Mouse (Mus musculus): ENCODE data around the gene Rab39. TPM values are rescaled to one million over a fixed set of nuclear protein-coding genes. Genes with fewer than 3 reads are reported as not detected.

Rab39 gene
- total and polyA plus RNA-seq, 3 experiments: 0.91 to 2.7 (median 2.4) TPM

GRCm38 (mm10) chr9:53673571-53673970, 32.5 kb downstream of the Rab39 start:
- peak; percentile 85 for DNase-seq (ENCODE audit: extremely low read depth)
- Histone ChIP-seq H3K79me2 (replicated peaks; ENCODE audit: control insufficient read depth, extremely low read depth, insufficient read depth, poor library complexity, severe bottlenecking) (no peaks in the 10 kb centered on the region; the same call in none of the 2 replicates), H3K9ac (ENCODE audit: insufficient read depth, low read depth) (no peak overlapping the region), H3K9me3 (replicated peaks; ENCODE audit: low read length) (peaks cover 2% of the 10 kb centered on the region), H3K4me3 (replicated peaks in 1 of 3; ENCODE audit: low read depth in 2 of 3, low read length in 2 of 3, poor library complexity in 1 of 3) (no peak overlapping the region), H3K4me1 (ENCODE audit: control insufficient read depth in 1 of 2, insufficient read depth in 2 of 2) (peaks cover 2 to 9% of the 10 kb centered on the region in 2 experiments; a peak in 2 of 4 replicates), H3K36me3 (replicated peaks in 1 of 2; ENCODE audit: control insufficient read depth in 1 of 2, insufficient read depth in 1 of 2, low read length in 1 of 2) (no peaks in the 10 kb centered on the region), H3K4me2 (ENCODE audit: insufficient read depth, low read depth, poor library complexity, severe bottlenecking) (no peak overlapping the region), H3K27ac (ENCODE audit: insufficient read depth, low read depth) (no peak overlapping the region), H3K27me3 (replicated peaks) (no peaks in the 10 kb centered on the region)
- dilution Hi-C loops (cut with MboI; ENCODE audit: extremely low pct_ligation_motif_present, extremely low pct_unique_long_range_greater_than_20kb, low sequenced_read_pairs): no loop called here
- no peak for TF ChIP-seq CHD2 (IDR thresholded peaks at IDR 0.05; ENCODE audit: low read length)
- TF ChIP-seq ZNF384 (IDR thresholded peaks at IDR 0.05; ENCODE audit: low read depth, low read length): 0 out of 2 replicates have a peak, but pooled peaks have one; percentile 13
- TF ChIP-seq CTCF (conservative IDR thresholded peaks at IDR 0.05 in 1 of 2, IDR thresholded peaks at IDR 0.05 in 1 of 2; ENCODE audit: low read depth in 2 of 2, low read length in 2 of 2): peak; percentile 85 to 90
- TF ChIP-seq POLR2A (IDR thresholded peaks at IDR 0.05; ENCODE audit: low read depth, low read length): no peak
- no peak for TF ChIP-seq TCF12 (IDR thresholded peaks at IDR 0.05; ENCODE audit: low read depth, low read length)
- no peak for TF ChIP-seq MAZ (IDR thresholded peaks at IDR 0.05; ENCODE audit: low read depth, low read length)
- no peak for TF ChIP-seq POLR2AphosphoS2 (IDR thresholded peaks at IDR 0.05; ENCODE audit: low read depth, low read length)
- TF ChIP-seq E2F4 (IDR thresholded peaks at IDR 0.05; ENCODE audit: insufficient replicate concordance, low read depth, low read length): no peak
- TF ChIP-seq CHD1 (IDR thresholded peaks at IDR 0.05; ENCODE audit: low read depth, low read length): no peak
- TF ChIP-seq MAFK (IDR thresholded peaks at IDR 0.05; ENCODE audit: insufficient replicate concordance, low read length): no peak
- no peak for TF ChIP-seq MXI1 (IDR thresholded peaks at IDR 0.05; ENCODE audit: low read depth, low read length)
- TF ChIP-seq ELF1 (IDR thresholded peaks at IDR 0.05; ENCODE audit: low read depth, low read length): no peak
- TF ChIP-seq MAX (IDR thresholded peaks at IDR 0.05; ENCODE audit: low read length): no peak
- TF ChIP-seq ZMIZ1 (IDR thresholded peaks at IDR 0.05; ENCODE audit: low read depth, low read length): no peak
- no peak for TF ChIP-seq RCOR1 (conservative IDR thresholded peaks at IDR 0.05; ENCODE audit: low read depth, low read length)
- no peak for TF ChIP-seq SIN3A (IDR thresholded peaks at IDR 0.05; ENCODE audit: low read length)
- no peak for TF ChIP-seq GABPA (IDR thresholded peaks at IDR 0.05; ENCODE audit: insufficient replicate concordance, low read depth, low read length)
- no peak for TF ChIP-seq JUN (IDR thresholded peaks at IDR 0.05; ENCODE audit: insufficient read depth, low read depth, low read length)
- TF ChIP-seq PAX5 (IDR thresholded peaks at IDR 0.05; ENCODE audit: low read length): no peak
- peak; percentile 91 for TF ChIP-seq RAD21 (IDR thresholded peaks at IDR 0.05; ENCODE audit: low read depth, low read length)
- TF ChIP-seq SMC3 (IDR thresholded peaks at IDR 0.05; ENCODE audit: low read depth, low read length): peak; percentile 58
- TF ChIP-seq BHLHE40 (IDR thresholded peaks at IDR 0.05; ENCODE audit: low read depth, low read length): no peak
- TF ChIP-seq HCFC1 (IDR thresholded peaks at IDR 0.05; ENCODE audit: low read depth, low read length): no peak
- no peak for TF ChIP-seq NRF1 (IDR thresholded peaks at IDR 0.05; ENCODE audit: low read depth, low read length)
- TF ChIP-seq ETS1 (conservative IDR thresholded peaks at IDR 0.05; ENCODE audit: low read depth, low read length): no peak
- TF ChIP-seq MEF2A (IDR thresholded peaks at IDR 0.05; ENCODE audit: borderline replicate concordance, low read depth, low read length): no peak
- no peak for TF ChIP-seq JUND (conservative IDR thresholded peaks at IDR 0.05; ENCODE audit: low read depth, low read length)
- no peak for TF ChIP-seq IRF4 (IDR thresholded peaks at IDR 0.05; ENCODE audit: low read depth, low read length)
- no peak for TF ChIP-seq USF2 (conservative IDR thresholded peaks at IDR 0.05; ENCODE audit: low read depth, low read length)
- no peak for TF ChIP-seq EP300 (IDR thresholded peaks at IDR 0.05; ENCODE audit: low read length)
- no peak for TF ChIP-seq NELFE (IDR thresholded peaks at IDR 0.05; ENCODE audit: low read depth, low read length)
- no peak for TF ChIP-seq KAT2A (IDR thresholded peaks at IDR 0.05; ENCODE audit: insufficient replicate concordance, low read length)
- no peak for TF ChIP-seq USF1 (IDR thresholded peaks at IDR 0.05; ENCODE audit: low read depth, low read length)
- no peak for TF ChIP-seq TBP (conservative IDR thresholded peaks at IDR 0.05; ENCODE audit: low read depth, low read length)
- in situ Hi-C loops (cut with MboI; ENCODE audit: low pct_ligation_motif_present, low pct_unique_long_range_greater_than_20kb, low sequenced_read_pairs): loop anchor here (10.0 kb wide), 1 partner anchor 419 kb away; no protein-coding TSS in a partner anchor
